Mouse (Mus musculus): ENCODE measurements around the gene Vmn2r117.
"Not testable (repeated sequence)": the region's sequence is repeated elsewhere in the genome, so short reads cannot be mapped to it uniquely, and the experiment has no call there.

Gene Vmn2r117

GRCm38 (mm10) chr17:23479599-23479998 is at the start of gene Vmn2r117:
Gene Vmn2r117 (minus strand): TSS chr17:23479699.
- not testable (repeated sequence) for DNase-seq (ENCODE audit: low spot score)

GRCm38 (mm10) chr17:23522941-23523732 is 43.6 kb upstream of the Vmn2r117 start:
- DNase-seq (ENCODE audit: low spot score) = not testable (repeated sequence)

- DNase-seq (ENCODE audit: low spot score) = no peak
Measured at GRCm38 (mm10) chr17:23518701-23519423, 39.4 kb upstream of the Vmn2r117 start.

GRCm38 (mm10) chr17:23433150-23433679 is 46.3 kb downstream of the Vmn2r117 start:
- no peak for DNase-seq (ENCODE audit: low spot score)

Measured in c-Kit-positive CD71-positive TER-119-positive erythroid progenitor cells, embryonic 14.5 days (primary cell).